Mouse (Mus musculus) B cell, adult 62 days (primary cell): ENCODE results near the gene Caml. TPM values are rescaled to one million over a fixed set of nuclear protein-coding genes. Genes with fewer than 3 reads are reported as not detected.

Source experiments
- total RNA-seq: library from RNA; stranded (reverse); gene quantifications from 4 replicates; pipeline ENCODE4 v1.2.4, GENCODE M21; 2023

Gene Caml
- total RNA-seq = 18.0 to 23.1 TPM (median 19.1 TPM) in 4 replicates

GRCm38 (mm10) chr13:55622649-55623541 lies at the start of gene Caml:
Caml (plus strand) TSS chr13:55623005.

GRCm38 (mm10) chr13:55573432-55573831 lies 49.4 kb upstream of the Caml start, which contains the start of gene Tmed9:
Tmed9 (plus strand) TSS chr13:55573732.

GRCm38 (mm10) chr13:55599566-55600540 lies 23.0 kb upstream of the Caml start, which contains the start of gene B4galt7:
B4galt7 (plus strand) TSS chr13:55599896.

GRCm38 (mm10) chr13:55634639-55635127 lies 11.9 kb downstream of the Caml start, which contains the start of gene Ddx46:
Ddx46 (plus strand) TSS chr13:55635027.

Other genes with a start within 250 kb of the Caml start
- 0.34 to 0.57 TPM in 2 of 4 replicates, not detected in the others for gene Slc34a1, start 224.8 kb upstream of the Caml start, total RNA-seq
- not detected in 4 replicates for gene Pfn3, start 207.8 kb upstream of the Caml start, total RNA-seq
- 1.7 to 3.4 TPM (median 2.1 TPM) in 4 replicates for gene F12, start 196.2 kb upstream of the Caml start, total RNA-seq
- gene Grk6, start 177.9 kb upstream of the Caml start, total RNA-seq = 450 to 472 TPM (median 456 TPM) in 4 replicates
- gene Prr7, start 158.7 kb upstream of the Caml start, total RNA-seq = 35.7 to 43.7 TPM (median 39.2 TPM) in 4 replicates
- gene Dbn1, start 134.9 kb upstream of the Caml start, total RNA-seq = 0.22 to 0.52 TPM (median 0.36 TPM) in 4 replicates
- 27.3 to 33.8 TPM (median 28.3 TPM) in 4 replicates for gene Pdlim7, start 109.3 kb upstream of the Caml start, total RNA-seq
- 301 to 339 TPM (median 308 TPM) in 4 replicates for gene Dok3, start 93.7 kb upstream of the Caml start, total RNA-seq
- 135 to 141 TPM (median 138 TPM) in 4 replicates for gene Ddx41, start 86.3 kb upstream of the Caml start, total RNA-seq
- 147 to 156 TPM (median 152 TPM) in 4 replicates for gene Fam193b, start 51.9 kb upstream of the Caml start, total RNA-seq
- 84.0 to 89.7 TPM (median 88.8 TPM) in 4 replicates for gene Tmed9, start 49.3 kb upstream of the Caml start, total RNA-seq
- gene B4galt7, start 23.1 kb upstream of the Caml start, total RNA-seq = 19.4 to 21.3 TPM (median 21.0 TPM) in 4 replicates
- gene Ddx46, start 12.0 kb downstream of the Caml start, total RNA-seq = 96.1 to 100.0 TPM (median 99.8 TPM) in 4 replicates
- 22.3 to 24.8 TPM (median 23.3 TPM) in 4 replicates for gene B230219D22Rik, start 70.1 kb downstream of the Caml start, total RNA-seq
- gene Txndc15, start 91.6 kb downstream of the Caml start, total RNA-seq = 13.2 to 15.0 TPM (median 13.9 TPM) in 4 replicates
- gene Pcbd2, start 104.4 kb downstream of the Caml start, total RNA-seq = 26.1 to 31.5 TPM (median 29.2 TPM) in 4 replicates
- gene Catsper3, start 161.6 kb downstream of the Caml start, total RNA-seq = not detected in 4 replicates
- not detected in 4 replicates for gene Pitx1, start 213.2 kb downstream of the Caml start, total RNA-seq